Mouse (Mus musculus) CH12.LX (cell line): Measurements from ENCODE around the gene Kcnn1. TPM values are rescaled to one million over a fixed set of nuclear protein-coding genes. Genes with fewer than 3 reads are reported as not detected.

ENCODE experiments used
- DNase-seq: peaks from one replicate; pipeline ENCODE4 v3.0.0-alpha.2; 2013; ENCODE audit errors: extremely low read depth
- H3K27ac ChIP-seq: 2 replicates; pipeline ENCODE4 v1.5.1; 2012; ENCODE audit warnings: low read depth, mild to moderate bottlenecking, control low read depth, moderate library complexity; ENCODE audit not compliant: insufficient read depth
- H3K27me3 ChIP-seq: replicated peaks from 2 replicates; pipeline ENCODE3; 2012; ENCODE audit warnings: inconsistent platforms
- H3K36me3 ChIP-seq, 2 experiments: replicated peaks in 1 of 2; 2 replicates each; pipeline versions ENCODE3 to v1.6.1; 2012; ENCODE audit warnings: inconsistent platforms in 1 of 2, low read length in 1 of 2, mild to moderate bottlenecking in 1 of 2, mixed read lengths in 1 of 2, moderate library complexity in 1 of 2; ENCODE audit not compliant: control insufficient read depth in 1 of 2, insufficient read depth in 1 of 2
- H3K4me1 ChIP-seq, 2 experiments: 2 replicates each; pipeline ENCODE4 v1.6.1; 2012; ENCODE audit warnings: inconsistent platforms in 1 of 2, moderate library complexity in 1 of 2; ENCODE audit not compliant: insufficient read depth in 2 of 2, control insufficient read depth in 1 of 2
- H3K4me2 ChIP-seq: 2 replicates; pipeline ENCODE4 v1.6.1; 2012; ENCODE audit warnings: low read depth, mild to moderate bottlenecking, control low read depth; ENCODE audit not compliant: poor library complexity, insufficient read depth, severe bottlenecking
- H3K4me3 ChIP-seq, 3 experiments: fragments of 150-350 bp in 1 of 3; sonication (generic) in 1 of 3; replicated peaks in 1 of 3; 2 replicates each; pipeline versions ENCODE3 to v1.5.1; 2011 to 2012; ENCODE audit warnings: low read depth in 2 of 3, low read length in 2 of 3, mild to moderate bottlenecking in 2 of 3, moderate library complexity in 2 of 3, control low read depth in 1 of 3, improper control_type of control experiment in 1 of 3, inconsistent platforms in 1 of 3, mixed read lengths in 1 of 3; ENCODE audit not compliant: poor library complexity in 1 of 3
- H3K79me2 ChIP-seq: replicated peaks from 2 replicates; pipeline ENCODE4 v1.6.1; 2012; ENCODE audit warnings: mild to moderate bottlenecking, moderate library complexity; ENCODE audit not compliant: control insufficient read depth, poor library complexity, insufficient read depth, severe bottlenecking; ENCODE audit errors: extremely low read depth
- H3K9ac ChIP-seq: 2 replicates; pipeline ENCODE4 v1.6.1; 2012; ENCODE audit warnings: low read depth, mild to moderate bottlenecking, control low read depth, moderate library complexity; ENCODE audit not compliant: insufficient read depth
- H3K9me3 ChIP-seq: replicated peaks from 2 replicates; pipeline ENCODE3; 2012; ENCODE audit warnings: low read length, inconsistent platforms, mixed read lengths
- BHLHE40 ChIP-seq: IDR thresholded peaks from 2 replicates; pipeline ENCODE4 v1.6.1; 2011; ENCODE audit warnings: mild to moderate bottlenecking, low read depth, low read length, improper control_type of control experiment
- CHD1 ChIP-seq: IDR thresholded peaks from 2 replicates; pipeline ENCODE4 v1.6.1; 2012; ENCODE audit warnings: low read depth, low read length, improper control_type of control experiment, inconsistent platforms
- CTCF ChIP-seq, 2 experiments: IDR thresholded peaks in 1 of 2; conservative IDR thresholded peaks in 1 of 2; 2 replicates each; pipeline ENCODE4 v1.5.1; 2011 to 2012; ENCODE audit warnings: low read depth in 2 of 2, low read length in 2 of 2, improper control_type of control experiment in 1 of 2, inconsistent platforms in 1 of 2, mild to moderate bottlenecking in 1 of 2, moderate library complexity in 1 of 2
- E2F4 ChIP-seq: IDR thresholded peaks from 2 replicates; pipeline ENCODE4 v1.6.1; 2011; ENCODE audit warnings: low read depth, low read length, improper control_type of control experiment; ENCODE audit not compliant: insufficient replicate concordance
- ELF1 ChIP-seq: IDR thresholded peaks from 2 replicates; pipeline ENCODE4 v1.6.1; 2014; ENCODE audit warnings: low read depth, mild to moderate bottlenecking, inconsistent platforms, low read length, improper control_type of control experiment
- EP300 ChIP-seq: IDR thresholded peaks from 2 replicates; pipeline ENCODE4 v1.6.1; 2011; ENCODE audit warnings: low read length, improper control_type of control experiment
- IRF4 ChIP-seq: IDR thresholded peaks from 2 replicates; pipeline ENCODE4 v1.6.1; 2014; ENCODE audit warnings: low read depth, mild to moderate bottlenecking, inconsistent platforms, low read length, improper control_type of control experiment
- JUND ChIP-seq: conservative IDR thresholded peaks from 2 replicates; pipeline ENCODE4 v1.6.1; 2011; ENCODE audit warnings: low read depth, low read length, improper control_type of control experiment
- KAT2A ChIP-seq: IDR thresholded peaks from 2 replicates; pipeline ENCODE4 v1.6.1; 2012; ENCODE audit warnings: low read length, improper control_type of control experiment, inconsistent platforms; ENCODE audit not compliant: insufficient replicate concordance
- MAX ChIP-seq: IDR thresholded peaks from 2 replicates; pipeline ENCODE4 v1.6.1; 2011; ENCODE audit warnings: low read length, improper control_type of control experiment
- MAZ ChIP-seq: IDR thresholded peaks from 2 replicates; pipeline ENCODE4 v1.6.1; 2012; ENCODE audit warnings: low read depth, mild to moderate bottlenecking, inconsistent platforms, low read length, improper control_type of control experiment, moderate library complexity
- MXI1 ChIP-seq: IDR thresholded peaks from 2 replicates; pipeline ENCODE4 v1.6.1; 2011; ENCODE audit warnings: mild to moderate bottlenecking, low read depth, low read length, improper control_type of control experiment
- MYC ChIP-seq: IDR thresholded peaks from 2 replicates; pipeline ENCODE4 v1.6.1; 2011; ENCODE audit warnings: low read depth, mild to moderate bottlenecking, improper control_type of control experiment, low read length
- NELFE ChIP-seq: IDR thresholded peaks from 2 replicates; pipeline ENCODE4 v1.6.1; 2011; ENCODE audit warnings: low read depth, low read length, improper control_type of control experiment
- NRF1 ChIP-seq: IDR thresholded peaks from 2 replicates; pipeline ENCODE4 v1.6.1; 2014; ENCODE audit warnings: low read depth, mild to moderate bottlenecking, inconsistent platforms, low read length, improper control_type of control experiment, moderate library complexity
- PAX5 ChIP-seq: IDR thresholded peaks from 2 replicates; pipeline ENCODE4 v1.6.1; 2012; ENCODE audit warnings: low read length, inconsistent platforms, mixed read lengths
- POLR2AphosphoS2 ChIP-seq: IDR thresholded peaks from 2 replicates; pipeline ENCODE4 v1.6.1; 2011; ENCODE audit warnings: low read depth, low read length, improper control_type of control experiment
- RAD21 ChIP-seq: IDR thresholded peaks from 2 replicates; pipeline ENCODE4 v1.6.1; 2011; ENCODE audit warnings: low read depth, mild to moderate bottlenecking, low read length, improper control_type of control experiment, moderate library complexity
- RCOR1 ChIP-seq: conservative IDR thresholded peaks from 2 replicates; pipeline ENCODE4 v1.6.1; 2012; ENCODE audit warnings: low read depth, mild to moderate bottlenecking, inconsistent platforms, low read length, improper control_type of control experiment
- SIN3A ChIP-seq: IDR thresholded peaks from 2 replicates; pipeline ENCODE4 v1.6.1; 2012; ENCODE audit warnings: low read length, improper control_type of control experiment, inconsistent platforms
- USF1 ChIP-seq: IDR thresholded peaks from 2 replicates; pipeline ENCODE4 v1.6.1; 2014; ENCODE audit warnings: low read depth, mild to moderate bottlenecking, inconsistent platforms, low read length, improper control_type of control experiment
- USF2 ChIP-seq: conservative IDR thresholded peaks from 2 replicates; pipeline ENCODE4 v1.6.1; 2011; ENCODE audit warnings: low read depth, low read length, improper control_type of control experiment
- ZKSCAN1 ChIP-seq: IDR thresholded peaks from 2 replicates; pipeline ENCODE4 v1.6.1; 2012; ENCODE audit warnings: low read depth, inconsistent platforms, low read length, improper control_type of control experiment, borderline replicate concordance
- ZMIZ1 ChIP-seq: IDR thresholded peaks from 2 replicates; pipeline ENCODE4 v1.6.1; 2012; ENCODE audit warnings: low read depth, mild to moderate bottlenecking, inconsistent platforms, low read length, improper control_type of control experiment
- ZNF384 ChIP-seq: IDR thresholded peaks from 2 replicates; pipeline ENCODE4 v1.6.1; 2012; ENCODE audit warnings: low read depth, low read length, improper control_type of control experiment, inconsistent platforms
- dilution Hi-C: fragments of 300-500 bp; cut with MboI; formaldehyde crosslinking; loops from 2 replicates; pipeline ENCODE4 v1.14.3; 2020; ENCODE audit warnings: low sequenced_read_pairs; ENCODE audit not compliant: extremely low pct_unique_long_range_greater_than_20kb, extremely low pct_ligation_motif_present
- in situ Hi-C: fragments of 300-500 bp; cut with MboI; formaldehyde crosslinking; loops from 3 replicates; pipeline ENCODE4 v1.14.3; 2019; ENCODE audit warnings: low sequenced_read_pairs, low pct_ligation_motif_present, low pct_unique_long_range_greater_than_20kb, mixed read lengths
- polyA plus RNA-seq: library from polyadenylated mRNA; unstranded; fragments of >175 nt; gene quantifications from 2 replicates; pipeline ENCODE4 v1.2.1, GENCODE M21; 2012; ENCODE audit warnings: low read depth; ENCODE audit not compliant: insufficient read length
- total RNA-seq, 2 experiments: library from RNA; depleted of rRNA; stranded (reverse); fragments of 300-350 nt in 1 of 2; fragments of >200 nt in 1 of 2; gene quantifications; 2 replicates each; pipeline ENCODE4 v1.2.3; 2012 to 2014

The Kcnn1 gene
- total and polyA plus RNA-seq, 3 experiments, result 0.21 TPM; not detected in 2

GRCm38 (mm10) chr8:70802786-70803510, 60.1 kb downstream of the Kcnn1 start:
- in situ Hi-C loops, result loop anchor here (5.0 kb wide), 1 partner anchor 36 kb away; no protein-coding TSS in a partner anchor
- TF ChIP-seq ELF1 (no peak), ZKSCAN1 (no peak), ZMIZ1 (no peak), PAX5 (no peak), MAX (no peak), SIN3A (no peak), USF1 (no peak), EP300 (no peak), CHD1 (no peak), NRF1 (no peak), MAZ (no peak), RAD21 (no peak), MXI1 (no peak), E2F4 (no peak), POLR2AphosphoS2 (no peak), NELFE (no peak), MYC (no peak), USF2 (no peak)
- H3K27ac ChIP-seq, result no peak overlapping the region
- H3K4me3 ChIP-seq, result no peak overlapping the region
- dilution Hi-C loops, result no loop called here
- no peaks in the 10 kb centered on the region for H3K9me3 ChIP-seq
- H3K9ac ChIP-seq, result no peak overlapping the region
- H3K4me2 ChIP-seq, result peak overlapping the region; percentile 93; the same call in 1 of the 2 replicates
- no peak for DNase-seq
- peaks cover 0 to 1% of the 10 kb centered on the region in 2 experiments for H3K36me3 ChIP-seq
- peaks cover 20 to 50% of the 10 kb centered on the region in 2 experiments for H3K4me1 ChIP-seq
- peaks cover 6% of the 10 kb centered on the region for H3K27me3 ChIP-seq
- H3K79me2 ChIP-seq, result no peaks in the 10 kb centered on the region

GRCm38 (mm10) chr8:70801830-70802229, 61.2 kb downstream of the Kcnn1 start:
- Histone ChIP-seq H3K27me3 (peaks cover 6% of the 10 kb centered on the region), H3K9me3 (no peaks in the 10 kb centered on the region), H3K4me3 (no peak overlapping the region), H3K36me3 (peaks cover 0 to 1% of the 10 kb centered on the region in 2 experiments), H3K4me2 (no peak overlapping the region), H3K27ac (no peak overlapping the region), H3K4me1 (peaks cover 16 to 44% of the 10 kb centered on the region in 2 experiments), H3K9ac (no peak overlapping the region), H3K79me2 (no peaks in the 10 kb centered on the region)
- no peak for DNase-seq
- dilution Hi-C loops, result no loop called here
- TF ChIP-seq JUND, result no peak
- TF ChIP-seq KAT2A, result no peak
- no peak for TF ChIP-seq ZNF384
- no peak for TF ChIP-seq SIN3A
- no peak for TF ChIP-seq BHLHE40
- TF ChIP-seq MXI1, result no peak
- no peak for TF ChIP-seq PAX5
- TF ChIP-seq RCOR1, result no peak
- no peak for TF ChIP-seq EP300
- TF ChIP-seq POLR2AphosphoS2, result no peak
- no peak for TF ChIP-seq NELFE
- no peak for TF ChIP-seq IRF4
- no peak for TF ChIP-seq MAX
- TF ChIP-seq CTCF (conservative IDR thresholded peaks at IDR 0.05 in 1 of 2, IDR thresholded peaks at IDR 0.05 in 1 of 2; ENCODE audit: low read depth in 2 of 2, low read length in 2 of 2), result no peak
- in situ Hi-C loops, result loop anchor here (5.0 kb wide), 1 partner anchor 35 kb away; no protein-coding TSS in a partner anchor
